Comparison of ENCODE assay signal across 11 mouse cellular contexts in genomic region chr6:95713245-95713644, GRCm38 (mm10). TPM values are rescaled to one million over a fixed set of nuclear protein-coding genes. Genes with fewer than 3 reads are reported as not detected.
DNase-seq lines count a peak whose midpoint lies in the region; ATAC-seq and TF ChIP-seq lines count a peak whose summit lies in the region.
"Had no signal": no experiment of that assay in that cellular context is flagged by ENCODE, and none has a peak within 500 bp of the region (broad histone marks: within the 10 kb centered on the region; RNA-seq: fewer than 3 reads in every experiment).

No protein-coding gene starts in this region.

- WGBS in heart, embryonic 16.5 days: 15% methylated on average over 5 of the region's 5 CpGs

- H3K4me2 ChIP-seq in heart, embryonic 16.5 days (ENCODE audit: low read depth, low read length): no peak overlapping the region
- H3K4me2 ChIP-seq: liver, embryonic 11.5 days had no signal

- DNase-seq in gastrocnemius, postnatal 14 days: peak; percentile 14
- no peak for DNase-seq in gastrocnemius, postnatal 10 days
- peak; percentile 54 for DNase-seq in Patski (ENCODE audit: low read depth, low spot score)
- peak; percentile 79 for DNase-seq in kidney, postnatal 14 days
- DNase-seq in right cerebral cortex, postnatal 14 days: no peak
- DNase-seq in left cerebral cortex, postnatal 25 days (ENCODE audit: low spot score in 2 of 2): no peak
- no peak for DNase-seq in embryo, embryonic 9.5 days (ENCODE audit: extremely low spot score)
- DNase-seq: cerebellum, adult 8-10 months had no signal

- peak; percentile 45 for ATAC-seq in Patski
- peak; percentile 30; the same call in 1 of the 2 replicates for ATAC-seq in heart, embryonic 16.5 days (replicated peaks; ENCODE audit: extremely low read depth, insufficient read depth, low FRiP score)
- ATAC-seq: midbrain, embryonic 16.5 days had no signal

- TF ChIP-seq CTCF in Patski (IDR thresholded peaks at IDR 0.05): no peak

- H3K4me3 ChIP-seq in heart, embryonic 16.5 days (ENCODE audit: low read length): no peak overlapping the region

- peak overlapping the region; percentile 12 for H3K27ac ChIP-seq in heart, embryonic 16.5 days (ENCODE audit: low read length)

- H3K27me3 ChIP-seq in Patski: no peaks in the 10 kb centered on the region
- H3K27me3 ChIP-seq in heart, embryonic 16.5 days (ENCODE audit: control insufficient read depth, insufficient read depth, low read length): no peaks in the 10 kb centered on the region

- no peaks in the 10 kb centered on the region for H3K9me3 ChIP-seq in heart, embryonic 16.5 days (replicated peaks; ENCODE audit: control insufficient read depth, low read length)

- CTCF ChIA-PET in Patski (lab: Charles Lee): no interaction called here

- H3K4me1 ChIP-seq in heart, embryonic 16.5 days (ENCODE audit: control insufficient read depth, insufficient read depth, low read length): peaks cover 24% of the 10 kb centered on the region

- POLR2A ChIA-PET in Patski (lab: Charles Lee): no interaction called here

- in situ Hi-C loops in Patski (cut with MboI; ENCODE audit: low pct_unique_long_range_greater_than_20kb): no loop called here

- no peak overlapping the region for H3K9ac ChIP-seq in heart, embryonic 16.5 days (ENCODE audit: low read length)

- intact Hi-C loops in gastrocnemius, postnatal 14 days (cut with DNase I; ENCODE audit: low total_unique reads): no loop called here
- intact Hi-C loops in left cerebral cortex, postnatal 25 days (cut with DNase I): no loop called here

- no peaks in the 10 kb centered on the region for H3K36me3 ChIP-seq in heart, embryonic 16.5 days (ENCODE audit: control insufficient read depth, insufficient read depth)

RNA-seq across cellular contexts. Expression of gene Suclg2, which starts 5.4 kb away (rescaled TPM):
- total RNA-seq in gastrocnemius, postnatal 14 days (2021): 10 to 100 TPM; 44.9 to 46.8 TPM
- 10 to 100 TPM; 40.3 to 44.6 TPM for total RNA-seq in gastrocnemius, postnatal 10 days (2021)
- 176 TPM for polyA plus RNA-seq in Patski (2021)
- 104 and 105 TPM in 2 replicates for polyA plus RNA-seq in heart, embryonic 16.5 days (2015; fragmentation: Nextera tagmentation; extraction: Ambion mirVana)
- total RNA-seq in left cerebral cortex, postnatal 25 days (2021): 10 to 100 TPM; 15.5 to 17.1 TPM

Comparison
In these comparisons a context has a peak if more than half of its experiments do, and no peak if none do; other contexts are left out.
1. DNase-seq: peak in gastrocnemius, postnatal 14 days (single experiment), Patski (single experiment) and kidney, postnatal 14 days (single experiment); none in gastrocnemius, postnatal 10 days (single experiment), right cerebral cortex, postnatal 14 days (single experiment), left cerebral cortex, postnatal 25 days (0 of 2) and embryo, embryonic 9.5 days (single experiment).